Mouse (Mus musculus) frontal cortex, postnatal 25 days (tissue): Measurements from ENCODE around the gene Bbs9.

Experiments
- DNase-seq, 2 experiments: peaks; one replicate each; pipeline ENCODE4 v3.0.0; 2022; ENCODE audit warnings: low spot score in 2 of 2

The Bbs9 gene

DNA sequence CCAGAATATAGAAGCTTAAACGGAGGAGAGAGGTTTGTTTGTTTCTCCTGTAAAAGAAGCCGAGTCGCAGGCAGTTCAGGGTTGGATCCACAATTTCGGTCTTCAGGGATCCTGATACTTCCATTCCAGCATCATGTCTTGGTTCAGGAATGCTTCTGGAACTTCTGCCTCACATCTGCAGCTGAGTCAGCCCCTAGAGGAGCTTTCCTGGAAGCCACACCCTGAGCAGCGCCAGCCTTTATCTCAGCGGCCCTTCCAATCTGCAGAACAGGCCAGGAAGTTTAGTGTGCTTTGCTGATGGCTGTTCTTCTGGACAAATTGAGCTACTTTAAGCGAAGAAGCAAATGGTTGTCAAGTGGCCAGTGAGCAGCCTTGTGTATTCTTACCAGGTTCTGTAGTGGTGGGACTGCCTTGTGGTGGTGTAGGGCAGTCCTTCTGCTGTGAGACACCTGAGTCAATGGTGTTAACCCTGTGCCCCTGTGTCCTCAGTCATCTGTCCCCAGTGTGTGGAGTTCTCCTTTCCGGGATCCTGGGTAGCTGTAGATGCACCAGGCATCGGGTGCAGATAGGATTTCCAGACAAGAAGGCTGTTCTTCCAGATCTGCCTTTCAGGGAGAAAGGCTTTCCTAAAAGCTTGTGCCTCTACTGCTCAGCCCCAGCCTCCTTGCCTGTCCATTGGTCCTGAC, 157.4 kb downstream of the Bbs9 start:
- no peak for DNase-seq

DNA sequence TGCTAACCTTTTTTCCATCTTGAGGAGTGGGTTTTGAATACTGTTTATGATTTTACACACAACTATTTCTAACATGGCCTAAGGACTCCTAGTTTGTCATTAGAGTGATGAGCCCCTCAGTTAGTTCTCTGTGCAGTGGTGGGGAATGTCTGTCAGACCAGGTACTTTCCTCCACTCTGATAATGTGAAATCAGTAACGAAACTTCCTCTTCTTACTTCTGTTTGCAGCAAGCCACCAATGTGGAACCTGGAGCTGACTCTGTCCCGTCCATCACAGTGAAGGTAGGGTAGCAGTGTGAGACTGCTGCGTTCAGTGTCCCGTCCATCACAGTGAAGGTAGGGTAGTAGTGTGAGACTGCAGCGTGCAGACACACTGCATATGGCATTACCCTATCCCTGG, 163.0 kb downstream of the Bbs9 start:
- no peak for DNase-seq

DNA sequence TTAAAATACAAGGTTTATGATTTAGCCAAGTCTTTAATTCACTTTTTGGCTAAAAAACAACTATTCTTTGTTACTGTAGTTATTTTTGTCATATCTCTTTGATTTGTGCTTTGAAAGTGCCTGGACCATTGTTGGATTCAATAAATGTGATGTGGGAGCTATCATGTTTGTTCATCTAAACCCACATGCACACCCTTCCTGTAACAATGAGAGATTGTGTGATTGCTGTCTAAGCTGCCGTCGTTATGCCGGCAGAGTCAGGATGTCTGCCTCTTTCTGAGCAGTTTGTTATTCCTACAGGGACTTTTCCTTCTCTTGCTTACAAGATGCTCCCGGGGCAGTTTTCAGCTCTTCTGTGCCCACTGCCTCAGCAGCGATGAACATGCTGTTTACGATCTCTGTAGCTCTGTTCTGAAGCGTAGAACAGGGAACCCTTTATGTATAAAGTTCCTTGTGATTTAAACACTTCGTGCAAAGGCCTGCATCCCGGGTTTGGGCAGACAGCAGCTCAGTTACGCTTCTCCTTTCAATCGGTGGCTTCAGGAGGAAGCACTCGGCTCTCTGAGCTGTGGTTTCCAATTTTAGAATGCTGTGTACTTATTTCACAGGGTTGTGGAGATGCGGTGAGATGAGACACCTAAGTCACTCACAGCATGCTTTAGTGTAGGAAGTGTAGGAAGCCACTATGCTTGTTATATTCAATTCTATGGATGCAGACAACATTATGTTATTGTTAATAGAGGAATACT, 165.3 kb downstream of the Bbs9 start:
- no peak for DNase-seq

DNA sequence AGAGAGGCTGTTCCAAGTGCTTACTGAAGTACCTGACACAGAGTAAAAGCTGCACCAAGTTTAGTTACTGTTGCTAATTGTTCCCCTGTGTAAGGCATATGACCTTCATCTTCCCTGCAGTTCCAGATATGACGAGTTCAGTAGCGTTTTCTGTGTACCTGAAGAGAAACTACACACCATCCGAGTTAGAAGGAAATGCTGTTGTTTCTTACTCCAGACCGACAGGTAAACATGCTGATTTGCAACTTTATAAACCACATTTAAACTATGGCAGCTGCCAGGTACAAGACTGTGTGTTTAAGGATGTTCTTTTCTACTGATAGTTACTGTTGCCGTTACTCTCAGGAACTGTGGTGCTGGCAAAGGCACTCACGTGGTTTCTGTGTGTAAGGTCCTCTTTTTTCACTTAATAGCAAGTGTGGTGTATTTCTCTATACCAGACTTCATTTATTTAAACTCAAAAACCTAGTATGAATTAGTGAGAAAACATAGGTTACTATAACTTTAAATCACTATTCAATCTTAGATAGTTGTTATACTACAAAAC, 170.4 kb downstream of the Bbs9 start:
- DNase-seq: no peak

DNA sequence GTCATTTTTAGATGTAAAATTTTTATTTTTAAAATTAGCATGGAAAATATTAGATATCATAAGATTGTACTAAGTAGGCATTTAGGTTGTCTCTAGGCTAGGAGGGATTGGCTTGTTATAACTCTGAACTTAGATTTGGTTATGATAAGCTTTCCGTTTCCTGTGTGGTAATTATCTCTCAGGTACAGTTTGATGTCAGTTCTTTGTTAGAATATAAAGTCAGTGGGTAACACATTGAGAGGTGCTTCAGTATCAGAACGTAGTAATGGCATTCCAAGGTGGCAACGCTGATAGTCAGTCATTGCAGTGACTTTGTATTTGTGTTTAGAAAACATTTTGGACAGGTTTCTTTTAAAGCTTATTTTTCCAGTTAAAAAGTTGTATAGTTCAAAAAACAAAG, 170.9 kb downstream of the Bbs9 start:
- no peak for DNase-seq

DNA sequence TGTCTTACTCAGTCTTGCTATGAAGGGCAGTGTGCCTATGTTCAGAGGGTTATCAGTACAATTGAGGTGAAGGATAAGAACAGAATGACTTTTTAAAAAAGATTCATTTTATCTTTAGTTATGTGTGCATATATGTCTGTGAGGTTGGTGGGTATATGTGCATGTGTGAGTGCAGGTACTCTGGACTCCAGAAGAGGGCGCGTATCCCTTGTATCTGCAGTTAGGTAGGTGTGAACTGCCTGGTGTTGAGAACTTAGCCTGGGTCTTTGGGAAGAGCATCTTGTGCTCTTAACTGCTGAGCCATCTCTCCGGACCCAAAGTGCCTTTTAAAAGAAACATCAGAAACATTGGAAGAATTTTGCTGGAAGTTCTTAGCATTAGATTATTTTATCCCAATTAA, 172.6 kb downstream of the Bbs9 start:
- no peak for DNase-seq

DNA sequence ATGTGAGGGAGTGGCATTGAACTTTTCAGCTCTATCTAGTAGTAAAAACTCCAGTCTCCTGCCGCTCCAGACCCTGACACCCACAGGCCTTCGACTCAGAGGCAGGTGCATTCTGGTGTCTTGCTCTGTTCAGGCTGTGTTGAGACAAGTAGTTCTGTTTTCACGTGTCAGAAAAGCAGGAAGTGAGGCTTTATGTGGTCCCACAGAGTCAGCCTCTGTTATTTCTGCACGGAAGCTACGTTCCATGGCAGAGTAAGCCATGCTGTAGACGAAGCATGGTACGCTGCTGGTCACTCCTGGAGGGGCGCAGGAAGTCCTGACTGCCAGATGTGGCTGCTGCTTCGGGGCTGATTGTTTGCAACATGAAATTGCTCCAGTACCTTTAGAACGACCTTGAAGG, 174.1 kb downstream of the Bbs9 start:
- DNase-seq: no peak

DNA sequence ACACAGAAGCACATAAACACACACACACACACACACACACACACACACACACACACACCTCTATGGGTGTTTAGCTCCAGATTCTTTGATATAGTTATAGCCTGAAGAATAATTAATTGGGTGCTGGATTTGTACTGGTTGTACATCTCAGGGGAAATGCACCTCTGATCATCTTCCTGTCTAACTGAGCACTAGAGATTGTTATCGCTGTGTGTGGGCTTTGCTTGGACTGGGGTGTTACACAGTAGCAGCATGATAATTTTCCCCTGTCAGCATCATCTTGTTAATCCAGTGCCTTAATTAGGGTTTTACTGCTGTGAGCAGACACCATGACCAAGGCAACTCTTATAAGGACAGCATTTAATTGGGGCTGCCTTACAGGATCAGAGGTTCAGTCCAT, 175.3 kb downstream of the Bbs9 start:
- DNase-seq: no peak

DNA sequence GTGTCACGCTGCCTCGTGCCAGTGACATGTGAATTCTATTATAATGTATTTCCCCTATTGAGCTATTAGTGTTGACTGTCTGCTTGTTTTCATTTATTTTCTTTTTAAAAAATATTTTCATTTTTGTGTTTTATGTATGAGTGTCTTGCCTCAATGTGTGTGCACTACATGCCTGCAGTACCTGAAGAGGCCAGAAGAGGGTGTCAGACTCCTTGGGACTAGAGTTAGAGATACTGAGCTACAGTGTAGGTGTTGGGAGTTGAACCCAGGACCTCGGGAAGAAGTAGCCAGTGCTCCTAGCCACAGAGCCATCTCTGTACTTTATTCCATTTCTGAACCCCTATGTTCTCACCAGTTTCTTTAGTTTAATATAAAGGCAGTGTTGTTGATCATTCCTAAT, 176.1 kb downstream of the Bbs9 start:
- DNase-seq: no peak

DNA sequence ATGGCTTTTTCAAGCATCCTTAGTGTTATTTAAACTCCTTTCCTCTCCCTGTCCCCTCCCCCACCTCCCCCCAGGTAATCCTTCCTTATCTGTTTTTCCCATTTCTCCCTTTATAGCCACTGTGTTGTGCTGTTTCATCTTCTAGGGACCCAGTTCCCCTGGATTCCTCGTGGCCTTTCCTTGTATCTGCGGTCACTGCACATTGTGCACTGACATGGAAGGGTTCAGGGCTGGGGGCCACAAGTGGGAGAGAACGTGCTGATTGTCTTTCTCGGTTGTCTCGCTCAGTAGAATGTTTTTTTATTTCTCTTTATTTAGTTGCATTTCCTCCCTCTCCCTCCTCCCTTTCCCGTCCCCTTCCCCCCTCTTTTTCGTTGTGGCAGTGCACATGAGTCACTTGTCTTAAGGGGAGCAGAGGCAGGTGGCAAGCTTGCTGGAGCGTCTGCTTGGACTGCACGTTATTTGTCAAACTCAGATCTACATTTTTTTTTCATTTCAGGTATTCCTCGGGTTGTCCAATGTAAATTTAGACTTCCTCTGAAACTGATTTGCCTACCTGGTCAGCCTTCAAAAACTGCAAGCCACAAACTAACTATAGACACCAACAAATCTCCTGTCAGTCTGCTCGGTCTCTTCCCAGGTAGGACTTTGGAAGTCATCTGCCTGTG, 179.3 kb downstream of the Bbs9 start:
- no peak for DNase-seq

DNA sequence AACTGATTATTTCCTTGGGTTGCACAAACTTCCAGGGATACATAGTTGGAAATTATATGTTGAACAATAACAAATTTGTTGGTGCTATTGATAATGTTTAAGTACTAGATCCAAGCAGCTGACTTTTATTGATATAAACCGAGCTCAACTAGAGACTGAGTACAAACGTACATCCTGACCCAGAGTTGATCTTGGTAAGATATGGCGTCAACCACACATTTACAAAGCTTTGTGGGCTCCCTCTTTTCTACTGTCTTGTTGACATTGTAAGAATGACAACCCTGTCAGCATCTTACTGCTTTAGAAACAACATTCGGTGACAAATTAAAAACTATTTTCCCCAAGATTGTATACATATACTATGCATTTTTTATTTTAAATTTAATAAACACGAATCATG, 181.7 kb downstream of the Bbs9 start:
- no peak for DNase-seq

DNA sequence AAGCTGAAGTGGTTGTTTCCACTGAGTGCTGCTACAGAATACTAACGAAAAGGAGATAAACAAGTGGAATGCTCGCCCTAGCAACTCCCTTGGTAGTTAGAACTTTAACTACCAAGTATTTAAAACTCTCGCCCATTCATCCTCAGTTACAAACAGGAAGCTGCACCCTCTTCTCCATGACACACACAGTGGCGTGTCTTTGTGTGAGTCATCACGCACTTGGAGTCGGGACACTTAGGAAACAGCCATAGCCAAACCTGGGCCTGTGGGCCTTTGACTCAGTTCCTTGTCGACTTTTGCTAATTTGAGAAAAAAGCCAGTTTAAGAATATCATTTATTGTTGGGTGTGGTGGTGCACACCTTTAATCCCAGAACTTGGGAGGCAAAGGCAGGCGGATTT, 189.6 kb downstream of the Bbs9 start:
- DNase-seq: no peak

DNA sequence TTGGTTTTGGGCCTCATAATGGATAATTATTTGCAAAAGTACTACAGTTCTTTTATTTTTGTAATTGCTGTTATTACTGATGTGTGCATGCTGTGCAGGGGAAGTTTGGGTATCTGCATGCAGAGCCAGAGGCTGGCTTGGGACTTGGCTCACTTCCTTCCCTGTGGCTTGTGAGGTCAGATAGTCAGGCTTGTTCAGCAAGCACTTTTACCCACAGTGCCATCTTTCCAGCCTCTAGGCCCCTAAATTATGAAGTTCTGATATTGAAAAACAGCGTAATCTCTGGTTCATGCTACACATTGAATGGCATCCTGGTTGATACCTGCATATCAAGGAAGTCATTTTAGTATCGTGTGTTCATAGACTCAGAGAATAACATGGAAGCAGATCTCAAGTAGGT, 197.4 kb downstream of the Bbs9 start:
- no peak for DNase-seq

DNA sequence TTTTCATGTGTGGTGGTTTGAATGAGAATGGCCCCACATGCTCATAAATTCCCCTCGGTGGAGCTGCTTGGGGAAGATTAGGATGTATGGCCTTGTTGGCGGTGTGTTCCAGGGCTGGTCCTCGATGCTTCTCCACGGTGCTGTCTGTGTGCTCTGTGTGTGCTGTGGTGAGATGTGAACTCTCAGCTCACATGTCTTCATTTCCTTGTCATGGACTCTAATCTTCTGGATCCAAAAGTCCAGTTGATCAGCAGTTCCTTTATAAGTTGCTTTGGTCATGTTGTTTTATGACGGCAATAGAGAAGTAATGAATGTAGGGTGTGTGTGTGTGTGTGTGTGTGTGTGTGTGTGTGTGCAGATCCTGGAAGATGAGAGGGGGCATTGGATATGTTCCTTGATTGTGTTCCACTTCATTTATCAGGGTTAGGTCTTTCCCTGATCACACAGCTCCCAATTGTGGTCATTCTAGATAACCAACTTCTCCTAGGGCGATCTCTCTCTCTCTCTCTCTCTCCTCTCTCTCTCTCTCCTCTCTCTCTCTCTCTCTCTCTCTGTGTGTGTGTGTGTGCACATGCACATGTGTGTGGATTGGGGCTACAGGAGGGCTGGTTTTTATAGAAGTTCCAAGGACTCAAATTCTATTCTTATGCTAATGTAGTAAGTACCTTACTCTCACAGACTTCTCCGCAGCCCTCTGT, 201.8 kb downstream of the Bbs9 start:
- no peak for DNase-seq

DNA sequence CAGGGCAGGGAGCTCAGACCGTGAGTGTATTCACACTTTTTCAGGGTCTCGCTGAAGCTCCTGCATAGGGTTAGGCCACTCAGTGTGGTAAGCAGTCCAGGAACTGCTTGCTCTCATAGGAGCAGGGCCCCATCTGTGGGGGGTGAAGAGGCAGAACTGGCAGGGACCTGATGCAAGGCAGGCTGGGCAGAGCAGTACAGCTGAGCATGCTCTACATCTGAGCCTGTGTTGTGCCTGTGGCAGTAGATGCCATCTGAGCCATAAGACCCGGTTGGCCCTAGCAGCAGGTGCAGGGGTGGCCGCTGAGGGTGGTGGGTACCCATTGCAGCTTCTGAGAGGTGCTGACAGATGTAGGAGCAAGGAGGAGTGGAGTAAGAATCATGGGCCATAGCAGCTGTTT, 202.5 kb downstream of the Bbs9 start:
- DNase-seq: no peak

DNA sequence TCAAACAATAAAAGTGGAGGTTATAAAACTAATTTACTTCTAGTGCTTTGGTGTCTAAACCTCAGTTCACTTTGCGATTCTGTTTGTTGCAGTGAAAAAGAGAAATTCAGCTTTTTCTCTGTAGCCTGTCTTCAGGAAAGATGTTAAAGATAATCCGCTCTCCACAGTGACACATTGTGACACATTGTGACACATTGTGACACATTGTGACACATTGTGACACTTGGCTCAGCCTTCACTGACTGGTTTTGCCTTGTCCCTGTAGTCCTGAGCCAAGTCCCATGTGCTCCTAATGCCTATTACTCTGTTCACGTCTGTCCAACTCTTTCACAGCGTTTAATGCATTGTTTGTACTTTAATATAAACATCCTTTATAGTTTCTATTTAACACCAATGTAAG, 203.0 kb downstream of the Bbs9 start:
- DNase-seq: no peak

DNA sequence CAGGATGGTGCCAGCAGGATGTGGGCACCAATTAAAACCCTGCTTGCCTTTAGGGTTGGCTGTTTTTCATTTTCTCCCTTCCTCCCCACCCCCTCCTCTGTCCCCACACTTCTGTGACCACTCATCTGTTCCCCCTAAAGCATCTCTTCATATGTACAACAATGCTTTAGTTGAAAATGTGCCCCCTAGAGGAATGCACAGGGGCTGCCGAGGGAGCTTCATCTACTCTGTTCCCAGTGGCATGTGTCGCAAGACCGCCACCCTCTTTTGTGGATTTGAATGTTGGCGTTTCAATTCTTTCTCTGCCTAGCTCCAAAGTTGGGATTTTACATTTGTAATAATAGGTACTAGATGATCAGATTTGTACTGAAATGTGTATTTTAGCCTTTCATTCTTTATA, 204.0 kb downstream of the Bbs9 start:
- no peak for DNase-seq

DNA sequence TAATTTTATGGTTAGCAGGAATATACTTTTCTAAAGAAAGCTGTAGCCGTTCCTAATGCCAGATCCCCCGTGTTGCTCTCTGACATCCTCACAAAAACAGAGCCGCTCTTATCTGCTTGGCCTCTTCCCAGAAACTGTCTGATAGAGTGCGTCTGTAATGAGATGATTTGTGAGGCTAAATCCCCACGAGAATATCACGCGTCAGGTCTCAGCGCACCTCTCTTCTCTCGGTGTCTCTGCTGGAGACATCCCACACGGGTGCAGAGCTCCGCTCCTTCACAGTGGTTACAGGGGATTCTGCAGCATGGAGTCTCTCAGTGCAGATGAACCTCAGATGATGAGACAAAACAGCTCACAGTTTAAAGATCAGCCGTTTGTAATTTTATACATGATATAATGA, 204.5 kb downstream of the Bbs9 start:
- no peak for DNase-seq

DNA sequence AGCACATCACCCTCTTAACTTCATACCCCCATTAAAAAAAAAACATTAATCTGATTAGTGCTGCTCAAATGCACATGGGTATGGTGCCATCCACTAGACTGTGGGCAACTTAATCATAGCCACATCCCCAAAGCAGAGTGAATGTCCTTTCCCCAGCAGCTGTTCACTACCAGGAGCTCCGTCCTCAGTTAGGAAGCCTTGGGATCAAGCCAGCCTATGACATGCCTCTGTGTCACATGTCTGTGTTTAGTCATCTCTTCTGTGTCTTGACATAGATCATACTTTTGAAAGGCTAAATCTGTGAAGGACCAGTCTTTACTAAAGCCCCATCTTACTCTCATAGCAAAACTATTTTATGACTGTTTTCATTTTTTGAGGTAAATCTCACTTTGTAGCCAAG, 205.0 kb downstream of the Bbs9 start:
- DNase-seq: no peak

DNA sequence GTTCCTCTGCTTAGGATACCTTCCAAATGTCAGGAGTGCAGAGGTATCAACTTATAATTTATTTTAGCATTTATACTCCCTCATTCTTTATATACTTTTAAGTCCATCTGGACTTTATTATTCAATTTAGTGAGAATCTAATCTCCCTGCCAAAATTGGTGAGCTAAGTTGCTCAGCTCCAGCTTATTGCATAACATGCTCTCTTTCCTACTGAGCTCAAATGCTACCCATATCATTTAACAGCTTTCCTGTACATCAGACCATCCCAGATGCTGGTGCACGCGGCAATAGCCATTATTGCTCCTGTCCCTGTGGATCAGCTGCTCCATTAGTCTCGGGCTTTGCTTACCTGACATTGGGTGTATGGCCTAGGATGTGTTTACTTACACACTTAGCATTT, 208.3 kb downstream of the Bbs9 start:
- DNase-seq: no peak

DNA sequence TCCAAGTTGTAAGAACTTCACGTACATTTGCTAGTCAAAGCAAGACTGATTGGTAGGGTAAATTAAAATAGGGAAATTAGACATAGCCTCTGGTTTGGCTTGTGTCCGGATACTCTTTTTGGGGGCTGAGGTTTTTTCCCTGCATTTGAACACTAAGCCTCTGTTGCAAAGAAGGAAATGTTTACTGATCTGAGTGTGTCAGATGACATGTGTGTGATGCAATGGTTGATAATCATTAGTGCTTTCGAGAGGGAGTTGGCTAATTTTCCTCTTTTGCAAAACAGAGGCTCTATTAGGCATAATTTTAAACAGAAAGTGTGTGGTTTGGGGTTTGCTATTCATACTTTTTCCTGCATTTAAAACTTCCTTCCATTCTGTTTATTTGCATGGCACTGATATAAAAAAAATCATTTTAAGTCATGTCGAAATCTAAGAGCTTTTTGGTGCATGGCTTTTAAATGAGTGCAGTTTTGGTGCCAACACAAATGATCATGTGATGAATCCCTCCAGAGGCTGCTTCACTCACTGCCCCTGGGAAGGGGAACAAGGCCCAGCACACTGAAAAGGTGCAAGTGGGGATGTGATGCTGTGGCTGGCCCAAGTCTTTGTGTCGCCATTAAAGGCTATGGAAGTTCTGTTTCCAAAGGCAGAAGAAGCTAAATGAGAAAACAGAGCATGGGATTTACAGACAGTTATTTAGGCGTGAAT, 211.4 kb downstream of the Bbs9 start:
- DNase-seq: no peak

DNA sequence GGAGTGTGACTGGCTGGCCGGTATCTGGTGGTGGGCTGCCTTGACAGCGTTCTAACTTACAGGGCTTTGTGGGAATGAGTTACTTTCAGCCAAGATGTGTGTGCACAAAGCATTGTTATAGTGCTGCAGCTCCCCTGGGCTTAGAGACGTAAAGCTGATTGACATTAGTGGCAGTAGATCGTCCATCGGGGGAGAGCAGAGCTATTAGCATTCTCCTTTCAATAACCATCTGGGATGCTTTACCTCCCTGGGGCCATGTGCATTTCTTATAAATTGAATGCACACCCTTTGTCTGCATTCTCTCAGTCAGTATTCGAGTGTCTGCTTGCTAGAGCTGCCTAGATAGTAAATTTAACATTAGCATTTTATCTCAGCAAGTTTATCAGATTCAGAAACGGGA, 214.7 kb downstream of the Bbs9 start:
- no peak for DNase-seq
